Mouse (Mus musculus): ENCODE data around the gene Mthfd1. TPM values are rescaled to one million over a fixed set of nuclear protein-coding genes. Genes with fewer than 3 reads are reported as not detected.
A peak's percentile ranks its signal among the peaks of the same experiment; 100 is the strongest.

Mthfd1 gene
- total and polyA plus RNA-seq, 3 experiments, result 208 to 231 TPM; not detected in 1

DNA sequence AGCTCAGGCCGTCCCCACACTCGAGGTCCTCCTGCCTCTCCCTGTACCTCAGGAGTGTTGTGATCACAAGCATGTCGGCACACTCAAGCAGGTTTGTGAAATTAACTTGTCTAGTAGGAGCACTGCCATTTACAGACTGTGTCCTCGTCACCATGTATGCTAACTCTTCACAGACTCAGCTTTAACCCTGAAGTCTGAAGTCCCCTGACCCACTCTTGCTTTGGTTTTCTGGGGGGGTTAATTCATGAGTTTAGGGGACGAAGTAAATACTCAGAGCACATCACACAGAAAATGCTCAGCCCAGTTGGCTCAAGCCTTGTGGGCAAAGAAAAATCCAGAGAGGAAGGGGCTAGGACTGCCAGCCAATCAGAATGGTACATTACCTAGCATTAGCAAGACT lies 80.5 kb downstream of the Mthfd1 start:
- H3K36me3 ChIP-seq (ENCODE audit: control insufficient read depth in 1 of 2, insufficient read depth in 2 of 2, low read length in 2 of 2), result peaks cover 0 to 3% of the 10 kb centered on the region in 2 experiments; a peak in 2 of 4 replicates
- no peaks in the 10 kb centered on the region for H3K9me3 ChIP-seq (replicated peaks; ENCODE audit: insufficient read depth, low read length)
- no peak for DNase-seq (ENCODE audit: low read depth, low spot score)
- H3K27me3 ChIP-seq (ENCODE audit: control insufficient read depth in 1 of 2, insufficient read depth in 2 of 2, low read length in 2 of 2), result no peaks in the 10 kb centered on the region
- H3K79me2 ChIP-seq (ENCODE audit: control insufficient read depth, insufficient read depth, low read length, poor library complexity), result no peaks in the 10 kb centered on the region
- H3K4me3 ChIP-seq (ENCODE audit: control insufficient read depth in 1 of 2, insufficient read depth in 1 of 2, low read depth in 2 of 2, low read length in 2 of 2), result no peak overlapping the region
- H3K27ac ChIP-seq (ENCODE audit: control insufficient read depth, low read depth, low read length), result no peak overlapping the region
- no peak for TF ChIP-seq ELF1 (IDR thresholded peaks at IDR 0.05; ENCODE audit: low read depth, low read length)
- TF ChIP-seq JUND (IDR thresholded peaks at IDR 0.05; ENCODE audit: low read depth, low read length), result no peak
- no peak for TF ChIP-seq SIN3A (IDR thresholded peaks at IDR 0.05; ENCODE audit: low read length)
- no peak for TF ChIP-seq ZKSCAN1 (IDR thresholded peaks at IDR 0.05; ENCODE audit: low read depth, low read length)
- TF ChIP-seq POLR2A (IDR thresholded peaks at IDR 0.05; ENCODE audit: control insufficient read depth in 1 of 2, insufficient read depth in 1 of 2, low read depth in 1 of 2, low read length in 2 of 2, poor library complexity in 1 of 2), result no peak
- H3K9ac ChIP-seq (ENCODE audit: control insufficient read depth, low read depth, low read length, poor library complexity, severe bottlenecking), result no peak overlapping the region
- peaks cover 0 to 2% of the 10 kb centered on the region in 2 experiments; a peak in 2 of 4 replicates for H3K4me1 ChIP-seq (ENCODE audit: control insufficient read depth in 1 of 2, insufficient read depth in 2 of 2, low read length in 2 of 2)

GRCm38 (mm10) chr12:76336111-76336965 lies 81.2 kb downstream of the Mthfd1 start:
- H3K27ac ChIP-seq (ENCODE audit: control insufficient read depth, low read depth, low read length), result no peak overlapping the region
- H3K9ac ChIP-seq (ENCODE audit: control insufficient read depth, low read depth, low read length, poor library complexity, severe bottlenecking), result no peak overlapping the region
- H3K4me1 ChIP-seq (ENCODE audit: control insufficient read depth in 1 of 2, insufficient read depth in 2 of 2, low read length in 2 of 2), result peaks cover 0 to 2% of the 10 kb centered on the region in 2 experiments; a peak in 2 of 4 replicates
- H3K4me3 ChIP-seq (ENCODE audit: control insufficient read depth in 1 of 2, insufficient read depth in 1 of 2, low read depth in 2 of 2, low read length in 2 of 2), result no peak overlapping the region
- H3K27me3 ChIP-seq (ENCODE audit: control insufficient read depth in 1 of 2, insufficient read depth in 2 of 2, low read length in 2 of 2), result no peaks in the 10 kb centered on the region
- no peaks in the 10 kb centered on the region for H3K79me2 ChIP-seq (ENCODE audit: control insufficient read depth, insufficient read depth, low read length, poor library complexity)
- no peak for DNase-seq (ENCODE audit: low read depth, low spot score)
- no peaks in the 10 kb centered on the region for H3K9me3 ChIP-seq (replicated peaks; ENCODE audit: insufficient read depth, low read length)
- no peak for TF ChIP-seq CTCF (IDR thresholded peaks at IDR 0.05 in 2 of 3, conservative IDR thresholded peaks at IDR 0.05 in 1 of 3; ENCODE audit: control insufficient read depth in 1 of 3, insufficient read depth in 1 of 3, low read depth in 2 of 3, low read length in 3 of 3, poor library complexity in 1 of 3, severe bottlenecking in 1 of 3)
- peaks cover 0 to 7% of the 10 kb centered on the region in 2 experiments; a peak in 2 of 4 replicates for H3K36me3 ChIP-seq (ENCODE audit: control insufficient read depth in 1 of 2, insufficient read depth in 2 of 2, low read length in 2 of 2)

GRCm38 (mm10) chr12:76341080-76341479 lies 86.0 kb downstream of the Mthfd1 start:
- H3K27me3 ChIP-seq (ENCODE audit: control insufficient read depth in 1 of 2, insufficient read depth in 2 of 2, low read length in 2 of 2), result no peaks in the 10 kb centered on the region
- peak; percentile 80 for DNase-seq (ENCODE audit: low read depth, low spot score)
- H3K9ac ChIP-seq (ENCODE audit: control insufficient read depth, low read depth, low read length, poor library complexity, severe bottlenecking), result no peak overlapping the region
- no peak overlapping the region for H3K4me3 ChIP-seq (ENCODE audit: control insufficient read depth in 1 of 2, insufficient read depth in 1 of 2, low read depth in 2 of 2, low read length in 2 of 2)
- H3K4me1 ChIP-seq (ENCODE audit: control insufficient read depth in 1 of 2, insufficient read depth in 2 of 2, low read length in 2 of 2), result no peaks in the 10 kb centered on the region; a peak in 1 of 4 replicates
- H3K9me3 ChIP-seq (replicated peaks; ENCODE audit: insufficient read depth, low read length), result no peaks in the 10 kb centered on the region
- no peaks in the 10 kb centered on the region for H3K79me2 ChIP-seq (ENCODE audit: control insufficient read depth, insufficient read depth, low read length, poor library complexity)
- TF ChIP-seq UBTF (IDR thresholded peaks at IDR 0.05; ENCODE audit: borderline replicate concordance, insufficient read depth, low read depth, low read length) (no peak), CTCF (IDR thresholded peaks at IDR 0.05 in 2 of 3, conservative IDR thresholded peaks at IDR 0.05 in 1 of 3; ENCODE audit: control insufficient read depth in 1 of 3, insufficient read depth in 1 of 3, low read depth in 2 of 3, low read length in 3 of 3, poor library complexity in 1 of 3, severe bottlenecking in 1 of 3) (peak; percentile 45 to 91 (median 69); a peak in 5 of 6 replicates), POLR2AphosphoS5 (IDR thresholded peaks at IDR 0.05; ENCODE audit: borderline replicate concordance, low read depth, low read length) (no peak), MYC (IDR thresholded peaks at IDR 0.05; ENCODE audit: low read depth, low read length) (no peak), SIN3A (IDR thresholded peaks at IDR 0.05; ENCODE audit: low read length) (peak; percentile 29; the same call in 1 of the 2 replicates), SMC3 (IDR thresholded peaks at IDR 0.05; ENCODE audit: low read depth, low read length) (peak; percentile 86), RAD21 (IDR thresholded peaks at IDR 0.05; ENCODE audit: low read depth, low read length) (peak; percentile 97), ZC3H11A (IDR thresholded peaks at IDR 0.05; ENCODE audit: low read depth, low read length) (peak; percentile 92), NELFE (IDR thresholded peaks at IDR 0.05; ENCODE audit: low read depth, low read length) (no peak), CHD2 (IDR thresholded peaks at IDR 0.05; ENCODE audit: low read length) (no peak)
- peaks cover 0 to 7% of the 10 kb centered on the region in 2 experiments; a peak in 2 of 4 replicates for H3K36me3 ChIP-seq (ENCODE audit: control insufficient read depth in 1 of 2, insufficient read depth in 2 of 2, low read length in 2 of 2)
- H3K27ac ChIP-seq (ENCODE audit: control insufficient read depth, low read depth, low read length), result no peak overlapping the region

Measured in MEL (cell line).